Mouse (Mus musculus) left cerebral cortex, postnatal 36 days (tissue): Measurements from ENCODE around the gene Prelid3b. TPM values are rescaled to one million over a fixed set of nuclear protein-coding genes. Genes with fewer than 3 reads are reported as not detected.

ENCODE experiments used
- DNase-seq, 2 experiments: peaks; one replicate each; pipeline ENCODE4 v3.0.0; 2021 to 2022; ENCODE audit warnings: low spot score in 2 of 2, mixed read lengths in 1 of 2
- intact Hi-C: fragments of 180-260 bp; cut with DNase I; formaldehyde crosslinking; loops from one replicate; pipeline ENCODE4 v1.15.1; 2025
- total RNA-seq, 2 experiments: library from RNA; stranded (reverse); gene quantifications; 2 replicates each; pipeline ENCODE4 v1.2.3; 2021

Gene Prelid3b
- total RNA-seq, 2 experiments from 2014 or later = 48.0 to 50.3 TPM

DNA sequence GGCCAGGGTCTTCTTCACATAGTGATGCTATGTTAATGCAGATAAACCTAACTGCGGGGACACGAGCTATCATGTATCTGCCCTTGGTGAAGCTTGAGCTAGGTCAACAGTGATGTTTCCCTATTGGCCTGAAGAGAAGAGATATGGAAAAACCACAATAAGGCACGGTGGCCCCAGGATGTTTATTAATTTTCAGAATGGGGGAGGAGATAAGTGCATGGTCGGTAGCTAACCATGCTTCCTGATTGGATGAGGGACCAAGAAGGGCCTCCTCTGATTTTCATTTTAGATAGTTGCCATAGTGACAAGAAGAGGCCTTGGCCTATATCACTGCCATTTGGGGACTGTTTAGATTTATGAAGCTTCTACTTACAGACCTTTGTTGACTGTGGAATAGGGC, 2.5 kb downstream of the Prelid3b start:
- no peak for DNase-seq
- intact Hi-C loops = no loop called here

DNA sequence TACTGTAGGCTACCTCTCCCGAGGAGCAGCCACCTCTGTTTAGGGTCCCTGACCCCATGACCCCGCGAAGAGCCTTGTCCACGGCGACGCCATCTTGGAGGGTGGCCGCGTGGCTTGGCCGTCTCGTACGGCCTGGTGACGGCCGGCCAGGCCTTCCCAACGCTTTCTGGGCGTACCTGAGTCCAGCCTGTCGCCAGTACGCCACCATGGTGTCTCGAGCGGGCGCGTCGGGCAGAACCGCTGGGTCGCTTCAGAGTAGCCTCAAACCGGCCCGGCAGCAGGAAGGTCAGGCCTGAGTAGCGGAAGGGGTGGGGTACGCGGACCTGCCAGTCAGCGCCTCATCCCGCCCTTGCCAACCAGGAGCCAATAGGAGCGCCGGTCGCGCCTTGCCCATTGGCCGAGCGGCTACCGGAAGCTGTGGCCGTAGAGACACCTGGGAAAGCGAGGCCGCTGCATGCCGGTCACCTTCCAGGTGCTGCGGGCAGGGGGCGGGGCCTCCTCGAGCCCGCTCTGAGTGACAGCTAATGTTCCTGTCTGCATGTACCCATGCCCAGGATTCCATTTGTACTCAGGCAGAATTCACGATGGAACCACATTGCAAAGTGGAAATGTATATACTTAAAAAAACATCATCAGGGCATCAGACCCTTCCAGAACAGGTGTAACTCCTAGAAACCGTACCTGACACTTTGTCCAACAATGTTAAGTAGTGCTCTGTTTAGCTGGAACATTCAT, 8.9 kb downstream of the Prelid3b start, which contains the start of gene Atp5e:
TSS of gene Atp5e (minus strand) at position 317 of the 735 bp plus-strand sequence.
- intact Hi-C loops = loop anchor here (5.0 kb wide), 1 partner anchor 132 kb away; no protein-coding TSS in a partner anchor

DNA sequence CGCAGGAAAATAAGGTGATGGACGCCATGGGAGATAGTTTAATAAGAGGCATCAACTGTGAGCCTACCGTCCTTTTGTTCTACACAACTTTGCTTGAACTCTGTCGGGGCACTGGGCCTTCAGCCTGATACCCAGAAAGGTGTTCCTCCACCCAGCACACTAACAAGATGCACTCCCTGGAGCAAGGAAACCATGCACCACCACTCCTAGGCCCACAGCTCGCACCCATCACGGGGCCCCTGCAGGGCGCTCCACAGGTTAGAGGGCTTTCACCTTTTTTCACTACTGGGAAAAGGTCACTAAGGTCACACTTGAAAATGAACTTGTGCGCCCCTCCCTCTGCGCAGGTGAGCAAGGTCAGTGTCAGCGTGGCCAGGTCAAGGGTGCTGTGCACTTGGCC, 9.5 kb downstream of the Prelid3b start:
- intact Hi-C loops = loop anchor here (5.0 kb wide), 1 partner anchor 131 kb away; no protein-coding TSS in a partner anchor
- no peak for DNase-seq

More for the DNA sequence above, 8.9 kb downstream of the Prelid3b start, which contains the start of gene Atp5e:
- DNase-seq = peak; percentile 96 to 97

DNA sequence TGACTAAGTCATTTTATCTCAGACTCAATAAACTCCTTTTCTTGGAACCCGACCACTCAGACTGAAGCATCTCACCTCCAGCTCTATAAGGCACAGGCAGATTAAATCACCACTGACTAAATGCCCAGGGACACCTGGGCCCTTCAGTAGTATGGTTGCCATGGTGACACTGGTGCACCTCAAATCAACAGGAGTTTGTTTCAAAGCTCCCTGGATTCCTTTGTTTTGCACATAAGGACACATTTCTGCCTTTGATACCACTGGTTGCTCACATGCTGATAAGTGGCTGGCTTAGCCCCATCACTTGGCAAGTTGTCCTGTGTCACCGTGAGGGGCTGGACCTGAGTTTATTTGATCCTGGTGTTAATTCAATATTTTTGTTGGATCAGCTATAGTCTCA, 13.5 kb downstream of the Prelid3b start:
- no peak for DNase-seq
- intact Hi-C loops = no loop called here

DNA sequence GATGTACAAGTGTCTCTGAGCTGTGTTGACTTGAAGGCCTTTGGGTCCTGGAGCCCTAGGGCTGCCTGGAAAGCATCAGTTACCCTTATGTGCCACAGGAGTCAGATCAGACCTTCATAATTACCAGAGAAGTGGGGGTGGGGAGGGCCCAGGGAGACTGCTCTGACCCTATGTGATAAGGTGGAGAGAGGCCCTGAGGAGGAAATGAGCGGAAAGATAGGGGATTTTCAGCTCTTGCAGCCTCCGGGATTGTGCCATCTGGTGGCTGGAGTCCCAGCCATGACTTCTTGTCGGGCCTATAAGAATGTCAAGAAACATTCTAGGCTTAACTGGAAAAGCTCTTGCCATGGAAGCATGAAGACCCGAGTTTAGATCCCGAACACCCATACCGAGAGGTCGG, 19.2 kb downstream of the Prelid3b start:
- no peak for DNase-seq
- intact Hi-C loops = no loop called here

DNA sequence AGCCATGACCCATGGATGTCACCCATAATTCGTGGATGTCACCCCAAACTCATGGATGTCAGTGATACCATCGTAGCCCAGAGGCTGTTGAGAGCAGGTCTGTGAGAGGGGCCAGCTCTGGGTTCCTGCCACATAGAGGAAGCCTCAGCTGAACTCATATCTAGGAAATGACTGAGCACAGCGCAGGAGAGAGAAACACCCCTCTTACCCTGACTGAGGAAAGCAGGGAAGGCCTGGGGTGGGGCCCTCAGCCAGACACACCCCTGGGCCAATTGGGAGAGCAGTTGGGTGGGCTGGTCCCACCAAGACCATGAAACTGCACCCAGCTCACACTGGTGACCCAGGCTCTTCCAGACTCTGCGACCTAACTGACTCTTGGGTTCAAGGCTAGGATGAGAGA, 22.5 kb downstream of the Prelid3b start, which contains the start of gene Tubb1:
TSS of gene Tubb1 (plus strand) at position 343 of the 400 bp plus-strand sequence.
- intact Hi-C loops = no loop called here
- no peak for DNase-seq

DNA sequence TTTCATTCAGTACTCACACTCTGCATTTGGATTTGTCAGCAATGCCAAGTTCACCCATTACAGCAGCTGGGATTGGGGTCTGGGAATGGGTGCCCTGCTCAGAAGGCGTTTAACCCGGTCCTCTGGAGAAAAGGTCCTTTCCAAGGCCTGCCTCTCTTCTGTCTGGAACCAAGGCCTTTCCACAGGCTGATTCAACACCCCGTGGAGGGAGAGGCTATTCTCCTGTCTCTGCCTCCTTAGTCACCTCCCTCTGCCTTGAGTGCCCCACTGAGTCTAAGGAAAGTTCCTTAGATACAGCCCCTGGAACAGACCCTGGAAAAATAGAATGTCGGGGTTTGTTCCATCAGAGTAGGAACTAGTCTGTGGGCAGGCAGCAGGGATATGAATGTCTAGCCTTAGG, 24.5 kb downstream of the Prelid3b start:
- DNase-seq = no peak
- intact Hi-C loops = no loop called here

DNA sequence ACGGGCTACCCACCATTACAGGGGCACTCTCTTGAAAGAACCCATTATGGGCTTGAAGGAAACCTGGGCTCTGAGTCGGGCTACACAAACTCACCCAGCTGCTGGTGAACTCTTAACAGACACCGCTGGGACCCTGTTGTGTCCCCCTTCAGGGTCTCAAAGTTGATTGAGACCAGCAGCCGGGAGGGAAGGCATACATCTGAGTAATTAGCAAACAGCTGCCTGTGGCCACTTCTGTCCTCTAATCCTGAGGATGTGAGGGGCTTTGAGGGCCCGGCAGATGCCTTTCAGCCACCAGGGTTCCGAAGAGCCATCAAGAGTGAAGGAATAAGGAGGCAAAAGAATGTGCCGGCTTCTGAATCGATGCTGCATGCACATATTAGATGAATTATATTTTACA, 26.0 kb downstream of the Prelid3b start:
- intact Hi-C loops = no loop called here
- DNase-seq = no peak

DNA sequence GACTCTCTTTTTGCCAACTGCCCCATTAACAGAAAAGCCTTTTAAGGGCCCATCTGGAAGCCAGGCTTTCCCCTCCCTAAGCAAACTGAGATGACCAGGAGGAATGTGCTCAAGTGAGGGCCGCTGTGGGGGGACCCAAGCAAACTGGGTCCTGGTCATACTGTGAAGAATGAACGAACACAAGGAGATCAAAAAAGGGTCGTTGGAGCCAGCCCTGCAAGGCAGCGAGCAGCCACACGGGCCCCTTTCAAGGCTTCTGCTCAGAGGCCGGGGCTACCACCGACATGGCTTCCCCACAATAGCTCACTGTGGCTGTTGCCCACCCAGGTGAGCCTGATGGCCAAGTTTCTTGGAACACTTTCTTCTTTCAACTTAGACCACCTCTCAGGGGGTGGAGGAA, 26.4 kb downstream of the Prelid3b start:
- DNase-seq = no peak
- intact Hi-C loops = no loop called here

DNA sequence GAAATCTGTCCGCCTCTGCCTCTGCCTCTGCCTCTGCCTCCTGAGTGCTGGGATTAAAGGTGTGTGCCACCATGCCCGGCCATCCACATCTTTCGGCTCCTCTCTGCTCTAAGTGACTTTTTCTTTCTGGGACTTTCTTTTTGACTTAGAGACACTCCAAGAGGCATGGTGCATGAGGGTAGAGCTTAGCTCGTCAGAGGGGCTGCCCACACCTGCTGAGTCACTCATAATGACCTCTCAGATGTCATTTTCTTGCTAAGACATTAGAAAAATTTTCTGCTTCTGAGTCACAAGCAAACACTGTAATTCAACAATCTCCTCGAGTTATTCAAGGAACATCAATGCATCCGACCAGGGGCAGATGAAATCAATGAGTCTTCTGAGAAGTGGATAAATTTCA, 27.9 kb downstream of the Prelid3b start:
- intact Hi-C loops = no loop called here

DNA sequence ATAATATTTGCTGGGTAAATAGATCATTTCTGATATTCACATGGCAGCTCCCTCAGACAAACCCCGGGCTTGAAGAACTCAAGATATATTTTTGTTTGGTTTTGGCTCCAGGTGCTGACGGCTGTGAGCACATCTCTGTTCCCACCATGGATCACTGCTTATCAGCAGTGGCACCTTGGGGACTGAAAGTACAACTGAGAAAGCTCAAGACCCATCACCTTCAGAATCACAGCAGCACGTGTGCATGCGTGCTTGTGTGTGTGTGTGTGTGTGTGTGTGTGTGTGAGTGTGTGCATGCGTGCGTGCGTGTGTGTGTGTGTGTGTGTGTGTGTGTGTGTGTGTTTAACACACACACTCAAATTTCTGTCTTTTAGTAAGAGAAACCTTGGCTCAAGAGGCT, 28.5 kb downstream of the Prelid3b start:
- intact Hi-C loops = no loop called here
- DNase-seq = no peak

More for the DNA sequence above, 27.9 kb downstream of the Prelid3b start:
- DNase-seq = no peak

DNA sequence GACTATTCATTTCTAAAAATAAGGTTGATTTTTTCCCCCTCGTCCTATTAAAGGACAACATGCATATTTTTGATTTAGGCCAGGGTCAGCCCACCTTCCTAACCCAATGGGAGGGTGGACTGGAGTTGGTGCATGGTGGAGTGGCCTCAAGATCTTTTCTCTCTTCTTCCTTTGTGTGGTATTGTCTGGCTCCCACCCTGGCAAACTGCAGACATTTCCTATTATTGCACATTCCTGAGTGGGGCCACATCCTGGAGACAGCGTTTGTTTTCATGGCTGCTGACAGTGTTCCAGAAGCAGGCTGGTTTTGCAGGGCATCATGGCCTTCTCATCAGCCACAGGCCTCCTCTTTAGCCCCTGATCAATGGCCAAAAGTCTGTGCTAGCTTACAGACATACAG, 29.8 kb downstream of the Prelid3b start:
- intact Hi-C loops = no loop called here
- no peak for DNase-seq

DNA sequence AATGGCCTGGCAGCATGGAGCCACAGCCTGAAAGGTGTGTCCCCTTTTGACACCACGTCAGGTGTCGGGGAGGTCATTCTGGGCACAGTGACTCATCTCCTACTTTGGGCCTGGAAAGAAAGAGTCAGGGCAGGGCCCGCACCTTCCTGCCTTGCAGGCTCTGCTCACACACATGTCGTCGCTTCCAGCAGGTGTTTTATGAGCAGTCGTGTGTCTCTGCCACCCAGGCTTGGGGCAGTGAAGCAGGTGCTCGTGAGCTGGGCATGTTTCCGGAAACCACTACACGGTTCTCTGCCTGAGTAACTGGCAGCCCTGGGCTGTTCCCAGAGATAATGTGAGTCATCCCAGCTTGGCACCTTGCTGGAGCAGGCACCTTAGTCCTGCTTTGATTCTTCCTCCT, 30.4 kb downstream of the Prelid3b start:
- no peak for DNase-seq
- intact Hi-C loops = no loop called here

DNA sequence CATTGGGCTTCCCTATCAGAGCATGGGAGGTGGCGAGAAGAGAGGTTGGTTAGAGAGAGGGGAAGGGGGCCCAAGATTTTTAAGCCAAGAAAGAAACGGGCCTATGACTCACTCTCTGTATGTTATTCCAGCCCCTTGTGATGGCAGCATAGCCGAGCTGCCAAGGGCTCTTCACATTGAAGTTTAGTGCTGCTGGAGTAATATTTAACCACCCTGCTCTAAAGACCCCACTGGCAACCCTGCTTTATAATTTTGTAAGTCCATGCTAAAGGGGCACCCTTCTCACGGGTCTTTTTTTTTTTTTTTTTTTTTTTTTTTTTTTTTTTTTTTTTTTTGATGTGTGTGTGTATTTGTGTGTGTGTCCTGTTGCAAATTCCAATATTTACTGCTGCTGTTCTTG, 31.0 kb downstream of the Prelid3b start:
- intact Hi-C loops = no loop called here
- no peak for DNase-seq

DNA sequence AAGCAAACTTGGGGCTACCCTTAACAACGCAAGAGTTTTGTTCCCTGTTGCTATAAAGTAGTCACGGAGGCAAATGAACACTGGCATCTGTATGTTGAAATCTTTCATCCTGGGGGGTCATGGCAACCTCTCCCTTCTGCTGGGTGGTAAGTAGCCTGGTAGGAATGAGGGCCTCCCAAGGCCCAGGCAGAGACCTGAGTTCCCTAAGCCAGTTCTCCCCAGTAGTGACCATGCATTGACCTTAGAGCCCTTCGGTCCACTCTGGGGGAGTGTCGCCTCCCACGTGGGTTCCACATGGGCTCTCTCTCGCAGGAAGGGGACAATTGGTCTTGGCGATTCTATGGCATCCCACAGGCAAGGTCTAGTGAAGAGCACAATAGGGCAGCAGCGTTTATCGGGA, 32.9 kb downstream of the Prelid3b start:
- DNase-seq = no peak
- intact Hi-C loops = no loop called here

DNA sequence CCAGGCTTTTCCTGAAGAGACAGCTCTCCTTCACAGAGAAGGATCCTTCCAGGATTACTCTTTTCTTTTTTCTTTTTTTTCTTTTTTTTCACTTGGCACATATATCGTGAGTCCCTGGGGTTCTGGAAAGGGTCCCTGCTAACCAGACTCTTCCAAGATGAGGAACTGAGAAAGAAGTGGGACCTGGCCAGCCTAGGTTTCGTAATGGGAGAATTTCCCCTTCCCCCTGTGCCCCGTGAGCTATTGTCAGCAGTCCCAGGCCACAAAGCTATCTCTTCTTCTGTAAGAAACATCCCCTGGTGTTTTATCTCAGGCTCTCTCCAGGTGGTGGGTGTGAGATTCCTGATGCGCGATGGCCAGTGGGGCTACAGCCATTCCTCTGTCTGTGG, 33.4 kb downstream of the Prelid3b start:
- intact Hi-C loops = no loop called here
- no peak for DNase-seq

DNA sequence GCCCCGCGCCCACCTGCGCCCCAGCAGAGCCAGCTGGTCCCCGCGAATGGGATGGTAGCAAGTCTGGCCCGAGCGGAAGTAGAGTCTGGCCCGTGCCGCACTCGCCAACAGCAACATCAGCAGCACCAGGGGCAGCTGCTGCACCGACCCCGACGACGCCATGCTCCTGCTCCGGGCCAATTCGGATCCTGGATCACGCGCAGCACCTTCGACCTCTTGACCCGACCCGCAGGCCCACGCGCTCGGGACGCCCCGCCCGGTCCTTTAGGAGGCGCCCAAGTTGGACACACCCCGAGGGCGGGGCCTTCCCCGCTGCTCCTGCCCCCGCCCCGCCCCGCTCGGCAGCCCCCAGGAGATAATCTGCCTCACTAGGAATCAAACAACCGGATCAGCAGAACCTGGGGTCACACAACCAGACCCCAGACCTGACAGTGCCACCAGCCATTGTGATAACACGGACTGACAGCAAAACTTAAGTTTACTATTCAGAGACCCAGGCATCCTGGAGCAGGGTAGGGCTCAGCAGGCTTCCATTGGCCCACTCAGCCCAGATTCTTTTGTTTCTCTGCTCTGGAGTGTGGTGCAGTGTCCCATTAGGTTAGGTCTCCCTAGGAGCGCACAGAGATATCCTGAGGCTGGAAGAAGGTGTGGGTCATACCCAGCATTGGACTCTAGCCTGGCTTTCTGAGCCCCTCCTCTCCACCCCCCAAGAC, 34.0 kb downstream of the Prelid3b start, which contains the start of gene Ctsz:
TSS of gene Ctsz (minus strand) at position 303 of the 713 bp plus-strand sequence.
- intact Hi-C loops = no loop called here
- peak; percentile 26 to 34 for DNase-seq

DNA sequence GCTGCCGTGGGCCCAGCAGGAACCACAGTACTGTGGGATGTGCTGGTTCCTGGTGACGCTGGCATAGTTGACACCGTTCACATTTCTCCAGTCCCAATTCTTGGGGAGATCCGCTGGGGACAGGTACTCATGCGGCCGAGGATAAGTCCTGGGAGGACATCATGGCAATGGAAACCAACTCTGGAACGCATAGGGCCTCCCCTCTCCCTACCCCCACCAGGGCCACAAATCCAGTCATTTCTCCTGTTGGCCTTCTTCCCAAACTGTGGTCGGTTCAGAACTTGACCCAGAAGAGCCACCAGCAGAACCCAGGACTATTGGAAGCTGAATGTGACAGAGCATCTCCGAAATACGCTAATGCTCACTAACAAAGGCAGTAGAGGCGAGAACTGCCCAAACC, 34.7 kb downstream of the Prelid3b start:
- intact Hi-C loops = no loop called here
- DNase-seq = no peak

DNA sequence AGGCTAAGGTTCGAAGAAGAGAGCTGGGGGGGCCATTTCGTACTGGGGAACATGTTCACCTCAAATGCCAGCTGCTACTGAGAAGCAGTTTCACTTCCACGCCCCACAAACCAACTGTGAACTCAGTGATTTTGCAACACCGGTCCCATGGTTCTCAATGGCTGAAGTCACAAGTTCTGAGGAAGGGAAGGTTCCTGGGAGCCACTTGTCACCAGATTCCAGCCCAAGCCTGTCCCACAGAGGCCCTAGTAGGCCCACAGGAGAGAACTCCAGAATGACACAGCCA, 35.2 kb downstream of the Prelid3b start:
- intact Hi-C loops = no loop called here
- DNase-seq = no peak

DNA sequence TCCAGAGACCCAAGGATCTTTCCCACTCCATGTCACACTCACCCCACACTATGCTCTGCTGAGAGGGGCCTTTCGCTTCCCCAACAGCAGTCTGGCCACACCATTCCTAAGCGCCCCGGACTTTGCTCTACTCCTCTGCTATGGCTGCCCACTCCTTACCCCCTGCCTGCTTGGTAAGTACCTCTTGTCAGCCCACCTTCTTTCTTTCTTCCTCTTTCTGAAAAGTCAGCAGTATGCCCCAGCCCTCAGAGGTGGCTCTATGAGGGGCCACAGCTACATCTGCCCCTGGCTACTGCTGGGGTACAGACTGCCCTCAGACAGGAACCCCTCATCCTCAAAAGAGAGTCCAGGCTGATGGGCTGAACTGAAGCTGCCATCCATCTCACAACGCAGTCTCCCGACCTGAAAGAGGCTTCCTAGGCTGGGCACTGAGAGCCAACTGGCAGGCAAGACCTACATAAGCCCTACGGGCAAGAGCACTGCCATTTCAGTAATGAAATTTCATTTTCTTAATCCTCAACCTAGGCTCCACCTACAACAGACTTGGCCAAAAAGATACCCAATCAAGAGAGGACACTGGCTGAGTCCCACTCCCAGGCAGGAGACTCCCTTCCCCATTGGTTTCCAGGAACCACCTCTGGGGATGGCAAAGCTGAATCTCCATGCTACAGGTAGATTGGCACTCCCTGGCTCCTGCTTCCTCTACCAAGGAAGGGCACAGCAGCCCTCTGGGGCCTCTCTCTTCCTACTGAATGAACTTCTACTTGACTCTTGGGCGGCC, 35.8 kb downstream of the Prelid3b start:
- no peak for DNase-seq
- intact Hi-C loops = no loop called here
